Mouse (Mus musculus) urinary bladder, postnatal 10 days (tissue): ENCODE data around the gene Kpna6.

ENCODE experiments used
- DNase-seq: peaks from one replicate; pipeline ENCODE4 v3.0.0; 2022; ENCODE audit warnings: low spot score

The Kpna6 gene

GRCm38 (mm10) chr4:129648656-129649055 lies 23.9 kb downstream of the Kpna6 start:
- DNase-seq = no peak

- DNase-seq = no peak
Observed at GRCm38 (mm10) chr4:129645204-129645603, 27.4 kb downstream of the Kpna6 start.

GRCm38 (mm10) chr4:129641756-129642155 lies 30.8 kb downstream of the Kpna6 start:
- DNase-seq = no peak

- DNase-seq = peak; percentile 84
Observed at GRCm38 (mm10) chr4:129640638-129641467, 31.7 kb downstream of the Kpna6 start, which contains the start of gene Txlna. Gene Txlna (minus strand): TSS chr4:129641065.

GRCm38 (mm10) chr4:129640101-129640637 lies 32.4 kb downstream of the Kpna6 start:
- DNase-seq = no peak

- no peak for DNase-seq
Observed at GRCm38 (mm10) chr4:129639221-129639620, 33.3 kb downstream of the Kpna6 start.

GRCm38 (mm10) chr4:129633852-129634251 lies 38.7 kb downstream of the Kpna6 start:
- DNase-seq = no peak

- no peak for DNase-seq
Observed at GRCm38 (mm10) chr4:129631867-129632266, 40.7 kb downstream of the Kpna6 start.

GRCm38 (mm10) chr4:129630944-129631343 lies 41.6 kb downstream of the Kpna6 start:
- DNase-seq = no peak

GRCm38 (mm10) chr4:129626035-129626434 lies 46.5 kb downstream of the Kpna6 start:
- no peak for DNase-seq

GRCm38 (mm10) chr4:129625496-129625895 lies 47.1 kb downstream of the Kpna6 start:
- no peak for DNase-seq

GRCm38 (mm10) chr4:129625029-129625370 lies 47.6 kb downstream of the Kpna6 start:
- DNase-seq = no peak

GRCm38 (mm10) chr4:129624281-129625028 lies 48.1 kb downstream of the Kpna6 start:
- no peak for DNase-seq

GRCm38 (mm10) chr4:129623681-129624091 lies 48.9 kb downstream of the Kpna6 start, which contains the start of gene Ccdc28b:
Gene Ccdc28b (minus strand): TSS chr4:129623947.
- no peak for DNase-seq

GRCm38 (mm10) chr4:129622803-129623535 lies 49.6 kb downstream of the Kpna6 start:
- DNase-seq = no peak

GRCm38 (mm10) chr4:129622120-129622802 lies 50.3 kb downstream of the Kpna6 start:
- DNase-seq = no peak

GRCm38 (mm10) chr4:129621283-129621841 lies 51.2 kb downstream of the Kpna6 start:
- DNase-seq = no peak

GRCm38 (mm10) chr4:129620419-129621282 lies 51.9 kb downstream of the Kpna6 start:
- DNase-seq = no peak

GRCm38 (mm10) chr4:129618786-129619691 lies 53.5 kb downstream of the Kpna6 start, which contains the start of gene Iqcc:
Gene Iqcc (minus strand): TSS chr4:129619099.
- peak; percentile 88 for DNase-seq
